Mouse (Mus musculus) hindbrain, embryonic 13.5 days (tissue): ENCODE results near the gene Arhgef12. TPM values are rescaled to one million over a fixed set of nuclear protein-coding genes. Genes with fewer than 3 reads are reported as not detected.
A peak's percentile ranks its signal among the peaks of the same experiment; 100 is the strongest.

Experiments used
- ATAC-seq: fragments of 200-750 bp; cut with Nextera tagmentation; 2 replicates; pipeline ENCODE4 v1.8.0; 2017; ENCODE audit warnings: moderate TSS enrichment; ENCODE audit not compliant: low FRiP score
- H3K27ac ChIP-seq: fragments of 300-500 bp; sonication (generic); 2 replicates; pipeline ENCODE4 v1.5.1; 2015; ENCODE audit warnings: inconsistent platforms, mild to moderate bottlenecking, moderate library complexity
- H3K27me3 ChIP-seq: fragments of 300-500 bp; sonication (generic); 2 replicates; pipeline ENCODE4 v1.6.1; 2015; ENCODE audit warnings: mild to moderate bottlenecking, inconsistent platforms
- H3K36me3 ChIP-seq: fragments of 300-500 bp; sonication (generic); 2 replicates; pipeline ENCODE4 v1.6.1; 2015; ENCODE audit warnings: mild to moderate bottlenecking, inconsistent platforms
- H3K4me1 ChIP-seq: fragments of 300-500 bp; sonication (generic); replicated peaks from 2 replicates; pipeline ENCODE4 v1.6.1; 2015; ENCODE audit warnings: inconsistent platforms
- H3K4me2 ChIP-seq: fragments of 300-500 bp; sonication (generic); 2 replicates; pipeline ENCODE4 v1.6.1; 2015; ENCODE audit warnings: inconsistent platforms, mild to moderate bottlenecking, moderate library complexity
- H3K4me3 ChIP-seq: fragments of 300-500 bp; sonication (generic); 2 replicates; pipeline ENCODE4 v1.5.1; 2015; ENCODE audit warnings: mild to moderate bottlenecking, inconsistent platforms
- H3K9ac ChIP-seq: fragments of 300-500 bp; sonication (generic); 2 replicates; pipeline ENCODE4 v1.6.1; 2015; ENCODE audit warnings: mild to moderate bottlenecking, inconsistent platforms
- H3K9me3 ChIP-seq: fragments of 300-500 bp; sonication (generic); 2 replicates; pipeline ENCODE4 v1.6.1; 2016; ENCODE audit warnings: inconsistent platforms
- WGBS: fragments of 180-500 bp; shearing (Covaris S2); methylation state at CpG from one replicate; pipeline ENCODE4 v1.1.7; 2015; 5-methylcytosine and 5-hydroxymethylcytosine counted together
- polyA plus RNA-seq: library from polyadenylated mRNA; unstranded; fragments of >200 nt; fragmentation: Nextera tagmentation; extraction: Ambion mirVana; gene quantifications from 2 replicates; pipeline ENCODE4 v1.2.1, GENCODE M21; 2015

The Arhgef12 gene
- polyA plus RNA-seq, result 19.8 and 23.6 TPM in 2 replicates

DNA sequence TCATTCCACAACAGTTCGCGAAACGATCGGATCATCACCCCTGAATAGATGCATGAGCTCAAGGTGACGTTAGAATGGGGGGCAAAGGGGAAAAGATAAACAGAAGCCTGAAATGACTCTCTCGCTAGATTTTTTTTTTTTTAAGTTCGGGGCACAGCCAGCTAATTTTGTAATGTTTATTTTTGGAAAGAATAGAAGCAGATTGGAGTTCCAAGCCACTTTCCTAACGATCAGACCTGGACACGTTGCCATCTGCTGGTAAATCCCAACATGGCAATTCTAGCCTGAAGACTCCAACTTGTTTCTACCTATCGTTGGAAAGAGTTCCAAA, at the start of gene Arhgef12:
Gene Arhgef12 (minus strand): TSS at position 53 of the 331 bp plus-strand sequence.
- H3K4me1 ChIP-seq, result peaks cover 41% of the 10 kb centered on the region
- H3K9me3 ChIP-seq, result no peaks in the 10 kb centered on the region
- peak within 1 kb of the TSS; percentile 89 for H3K4me3 ChIP-seq
- WGBS, result 33% methylated on average over 10 of the region's 10 CpGs
- no peak for ATAC-seq
- H3K36me3 ChIP-seq, result peaks cover 20% of the 10 kb centered on the region
- no peaks in the 10 kb centered on the region for H3K27me3 ChIP-seq
- H3K9ac ChIP-seq, result peak within 1 kb of the TSS; percentile 90
- peak within 1 kb of the TSS; percentile 89 for H3K27ac ChIP-seq
- H3K4me2 ChIP-seq, result peak within 1 kb of the TSS; percentile 91

- Histone ChIP-seq H3K27ac (no peak overlapping the region), H3K4me2 (no peak overlapping the region), H3K9me3 (no peaks in the 10 kb centered on the region), H3K4me1 (no peaks in the 10 kb centered on the region), H3K9ac (no peak overlapping the region), H3K36me3 (no peaks in the 10 kb centered on the region), H3K4me3 (no peak overlapping the region), H3K27me3 (no peaks in the 10 kb centered on the region)
- ATAC-seq, result no peak
- 82% methylated on average over 6 of the region's 6 CpGs for WGBS
Observed at GRCm38 (mm10) chr9:43155960-43156359, 48.9 kb upstream of the Arhgef12 start.

DNA sequence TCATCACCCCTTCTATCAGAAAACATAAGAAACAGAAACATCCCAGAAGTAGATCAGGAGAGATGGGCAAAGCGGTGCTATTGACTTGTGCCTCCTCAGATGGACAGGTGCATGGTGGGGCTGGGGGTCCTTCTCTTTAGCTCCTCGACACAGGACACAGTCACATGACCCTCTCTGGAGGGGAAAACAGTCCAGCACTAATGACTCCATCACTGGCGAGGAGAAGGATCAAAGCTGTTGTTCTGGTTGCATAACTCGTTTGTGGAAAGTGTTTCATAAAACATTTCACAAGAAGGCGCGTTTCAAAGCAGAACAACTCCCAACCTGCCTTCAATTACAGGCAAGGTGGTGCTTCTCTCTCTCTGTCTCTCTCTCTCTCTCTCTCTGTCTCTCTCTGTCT, 44.7 kb upstream of the Arhgef12 start:
- Histone ChIP-seq H3K27ac (no peak overlapping the region), H3K4me2 (no peak overlapping the region), H3K27me3 (no peaks in the 10 kb centered on the region), H3K9ac (no peak overlapping the region), H3K4me1 (0 out of 2 replicates have a peak, but pooled peaks cover 5% of the 10 kb centered on the region), H3K36me3 (no peaks in the 10 kb centered on the region), H3K4me3 (no peak overlapping the region), H3K9me3 (no peaks in the 10 kb centered on the region)
- no peak for ATAC-seq
- WGBS, result 80% methylated on average over 6 of the region's 6 CpGs

GRCm38 (mm10) chr9:43150957-43151356, 43.9 kb upstream of the Arhgef12 start:
- no peak overlapping the region for H3K4me2 ChIP-seq
- H3K27ac ChIP-seq, result no peak overlapping the region
- no peaks in the 10 kb centered on the region for H3K27me3 ChIP-seq
- WGBS, result 73% methylated on average over 9 of the region's 9 CpGs
- H3K4me3 ChIP-seq, result no peak overlapping the region
- ATAC-seq, result no peak
- no peaks in the 10 kb centered on the region for H3K36me3 ChIP-seq
- 0 out of 2 replicates have a peak, but pooled peaks cover 5% of the 10 kb centered on the region for H3K4me1 ChIP-seq
- H3K9me3 ChIP-seq, result no peaks in the 10 kb centered on the region
- no peak overlapping the region for H3K9ac ChIP-seq

DNA sequence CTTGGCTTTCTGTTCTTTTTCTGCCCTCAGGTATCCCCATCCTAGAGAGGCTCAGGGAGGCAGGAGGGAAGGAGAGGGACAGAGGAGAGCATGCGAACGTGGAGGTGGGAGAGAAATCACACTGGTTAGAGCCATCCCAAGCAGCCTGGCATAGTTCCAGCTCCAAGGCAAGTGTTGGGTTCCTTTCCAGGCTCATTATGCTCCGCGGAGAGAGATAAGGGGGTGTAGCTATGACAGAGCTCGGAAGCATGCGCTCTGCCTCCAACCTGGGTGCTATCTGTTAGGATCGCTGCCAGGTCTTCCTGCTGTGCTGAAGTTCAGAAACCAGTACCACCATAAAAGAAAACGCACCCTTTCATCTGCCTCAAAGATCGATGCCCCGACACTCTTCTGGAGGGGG, 43.0 kb upstream of the Arhgef12 start:
- H3K27me3 ChIP-seq, result no peaks in the 10 kb centered on the region
- no peak overlapping the region for H3K9ac ChIP-seq
- 68% methylated on average over 10 of the region's 10 CpGs for WGBS
- H3K4me1 ChIP-seq, result 0 out of 2 replicates have a peak, but pooled peaks cover 5% of the 10 kb centered on the region
- H3K9me3 ChIP-seq, result no peaks in the 10 kb centered on the region
- H3K36me3 ChIP-seq, result no peaks in the 10 kb centered on the region
- H3K4me2 ChIP-seq, result no peak overlapping the region
- H3K27ac ChIP-seq, result no peak overlapping the region
- ATAC-seq, result no peak
- H3K4me3 ChIP-seq, result no peak overlapping the region

- Histone ChIP-seq H3K9ac (no peak overlapping the region), H3K4me2 (no peak overlapping the region), H3K9me3 (no peaks in the 10 kb centered on the region), H3K27ac (no peak overlapping the region), H3K36me3 (no peaks in the 10 kb centered on the region), H3K4me1 (0 out of 2 replicates have a peak, but pooled peaks cover 5% of the 10 kb centered on the region), H3K27me3 (no peaks in the 10 kb centered on the region), H3K4me3 (no peak overlapping the region)
- ATAC-seq, result no peak
- 87% methylated on average over 3 of the region's 3 CpGs for WGBS
Observed at GRCm38 (mm10) chr9:43149498-43149897, 42.5 kb upstream of the Arhgef12 start.

DNA sequence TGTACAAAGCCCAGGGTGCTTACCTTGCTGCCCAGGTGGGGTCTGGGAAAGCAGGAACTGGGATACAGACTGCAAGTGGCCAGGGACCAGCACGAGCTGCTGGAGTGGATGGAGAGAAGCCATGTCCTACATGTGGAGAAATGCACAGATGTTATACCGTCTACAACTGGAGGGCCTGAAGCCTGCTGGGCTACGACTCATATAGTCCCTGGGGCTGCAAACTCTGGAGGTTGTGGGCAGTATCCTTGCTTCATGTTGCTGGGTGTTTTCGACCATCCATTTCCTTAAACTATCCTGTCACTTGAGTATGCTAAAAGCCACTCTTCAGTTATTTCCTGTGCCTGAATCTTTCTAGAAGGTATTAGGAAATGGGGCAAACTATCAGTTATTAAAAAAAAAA, 38.2 kb upstream of the Arhgef12 start:
- Histone ChIP-seq H3K4me1 (0 out of 2 replicates have a peak, but pooled peaks cover under 1% of the 10 kb centered on the region), H3K9me3 (no peaks in the 10 kb centered on the region), H3K27me3 (no peaks in the 10 kb centered on the region), H3K4me3 (no peak overlapping the region), H3K27ac (no peak overlapping the region), H3K9ac (no peak overlapping the region), H3K4me2 (no peak overlapping the region), H3K36me3 (no peaks in the 10 kb centered on the region)
- 89% methylated on average over 4 of the region's 4 CpGs for WGBS
- no peak for ATAC-seq

DNA sequence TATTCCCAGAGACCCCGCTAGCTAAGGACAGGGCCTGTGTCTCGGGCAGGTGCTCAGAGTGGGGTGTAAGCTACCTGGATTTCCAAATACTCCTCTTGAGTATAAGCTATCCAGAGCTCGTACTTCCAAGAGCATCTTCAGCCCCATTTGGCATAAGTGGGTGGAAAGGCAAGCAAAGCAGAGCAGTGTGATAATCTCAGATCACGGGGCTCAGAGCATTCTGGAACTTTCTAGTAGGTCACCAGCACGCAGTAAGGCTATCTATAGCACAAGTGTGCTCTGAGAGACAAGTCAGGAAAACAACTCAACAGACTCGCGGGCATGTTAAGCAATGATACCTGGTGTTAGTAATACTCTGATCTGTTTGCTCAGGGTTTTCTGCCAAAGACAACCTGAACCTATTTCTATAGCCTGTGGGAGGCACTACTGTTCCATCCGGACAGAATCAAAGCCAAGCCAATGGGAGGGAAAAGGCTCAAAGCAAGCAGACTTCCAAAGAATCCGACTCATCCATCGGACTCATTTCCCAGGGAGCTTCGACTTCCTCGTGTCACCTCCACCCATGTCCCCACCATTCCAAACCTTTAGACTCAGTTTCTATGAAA, 37.3 kb upstream of the Arhgef12 start:
- Histone ChIP-seq H3K9me3 (no peaks in the 10 kb centered on the region), H3K27ac (no peak overlapping the region), H3K27me3 (no peaks in the 10 kb centered on the region), H3K4me1 (no peaks in the 10 kb centered on the region), H3K9ac (no peak overlapping the region), H3K4me3 (no peak overlapping the region), H3K4me2 (no peak overlapping the region), H3K36me3 (no peaks in the 10 kb centered on the region)
- no peak for ATAC-seq
- 79% methylated on average over 12 of the region's 12 CpGs for WGBS

DNA sequence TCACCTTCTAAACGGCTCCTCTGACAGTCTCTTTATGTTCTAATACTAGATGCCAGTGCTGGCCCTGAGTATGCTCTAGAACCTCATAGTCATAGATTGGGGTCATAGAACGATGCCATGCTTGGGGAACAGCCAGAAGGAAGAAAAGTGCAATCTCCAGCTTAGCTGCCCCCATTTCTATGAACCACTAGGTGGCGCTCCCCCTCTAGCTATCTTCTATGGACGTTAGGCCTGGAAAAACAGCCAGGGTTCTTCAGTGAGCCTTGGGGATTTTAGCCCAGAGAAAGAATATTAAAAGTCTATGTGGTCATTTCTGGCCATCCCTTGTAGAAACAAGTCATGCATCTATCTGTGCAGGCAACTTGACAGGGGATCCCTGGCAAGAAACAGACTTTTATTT, 34.8 kb upstream of the Arhgef12 start:
- Histone ChIP-seq H3K4me2 (no peak overlapping the region), H3K9me3 (no peaks in the 10 kb centered on the region), H3K4me3 (no peak overlapping the region), H3K27ac (no peak overlapping the region), H3K4me1 (no peaks in the 10 kb centered on the region), H3K36me3 (no peaks in the 10 kb centered on the region), H3K27me3 (no peaks in the 10 kb centered on the region), H3K9ac (no peak overlapping the region)
- 8% methylated on average over 4 of the region's 4 CpGs for WGBS
- no peak for ATAC-seq

DNA sequence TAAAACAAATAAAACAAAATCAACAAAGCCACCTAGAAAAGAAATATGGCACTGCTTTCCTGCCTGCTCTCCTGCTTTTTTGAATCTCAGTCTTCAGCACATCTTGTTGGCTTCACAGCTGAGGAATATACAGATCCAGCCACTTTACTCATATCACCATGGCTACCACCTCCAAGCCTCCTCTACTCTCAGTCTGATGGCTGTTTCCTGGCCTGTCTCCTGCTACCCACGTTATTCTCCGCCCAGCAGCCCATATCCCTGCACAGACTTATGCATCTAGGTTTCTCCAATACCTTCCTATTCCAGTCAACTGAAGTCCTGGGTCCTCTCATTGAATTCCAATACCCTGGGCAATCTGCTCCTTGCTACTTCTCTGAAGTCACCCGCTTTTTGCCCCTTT, 26.5 kb upstream of the Arhgef12 start:
- H3K9me3 ChIP-seq, result no peaks in the 10 kb centered on the region
- no peak overlapping the region for H3K27ac ChIP-seq
- no peaks in the 10 kb centered on the region for H3K27me3 ChIP-seq
- ATAC-seq, result no peak
- H3K36me3 ChIP-seq, result no peaks in the 10 kb centered on the region
- no peak overlapping the region for H3K9ac ChIP-seq
- 87% methylated on average over 3 of the region's 3 CpGs for WGBS
- H3K4me1 ChIP-seq, result 0 out of 2 replicates have a peak, but pooled peaks cover 9% of the 10 kb centered on the region
- no peak overlapping the region for H3K4me2 ChIP-seq
- H3K4me3 ChIP-seq, result no peak overlapping the region

- Histone ChIP-seq H3K27ac (no peak overlapping the region), H3K27me3 (no peaks in the 10 kb centered on the region), H3K4me1 (0 out of 2 replicates have a peak, but pooled peaks cover 9% of the 10 kb centered on the region), H3K4me3 (no peak overlapping the region), H3K36me3 (no peaks in the 10 kb centered on the region), H3K9me3 (no peaks in the 10 kb centered on the region), H3K9ac (no peak overlapping the region), H3K4me2 (no peak overlapping the region)
- ATAC-seq, result no peak
- WGBS, result 45% methylated on average over 4 of the region's 4 CpGs
Observed at GRCm38 (mm10) chr9:43132380-43132779, 25.3 kb upstream of the Arhgef12 start.

DNA sequence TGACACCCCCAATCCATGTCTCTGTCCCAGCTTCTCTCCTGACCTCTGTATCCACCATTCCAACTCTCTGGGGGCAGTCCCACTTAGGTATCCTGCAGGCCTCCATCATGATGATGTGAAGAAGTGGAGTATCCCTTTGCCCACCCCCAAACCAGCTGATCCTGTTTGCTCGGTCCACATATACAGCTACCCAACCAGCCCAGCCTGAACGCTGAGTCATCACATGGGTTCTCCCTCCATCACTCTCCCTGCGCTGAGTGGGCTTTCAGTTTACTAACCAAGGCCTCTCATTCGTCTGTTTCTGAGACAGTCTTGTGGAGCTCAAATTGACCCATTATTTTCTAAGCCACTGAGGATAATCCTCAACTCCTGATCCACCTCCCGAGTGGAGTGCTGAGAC, 24.9 kb upstream of the Arhgef12 start:
- H3K27me3 ChIP-seq, result no peaks in the 10 kb centered on the region
- WGBS, result 77% methylated on average over 5 of the region's 5 CpGs
- H3K36me3 ChIP-seq, result no peaks in the 10 kb centered on the region
- 0 out of 2 replicates have a peak, but pooled peaks cover 9% of the 10 kb centered on the region for H3K4me1 ChIP-seq
- no peak for ATAC-seq
- H3K27ac ChIP-seq, result no peak overlapping the region
- no peak overlapping the region for H3K4me2 ChIP-seq
- H3K9me3 ChIP-seq, result no peaks in the 10 kb centered on the region
- H3K4me3 ChIP-seq, result no peak overlapping the region
- H3K9ac ChIP-seq, result no peak overlapping the region

- Histone ChIP-seq H3K4me2 (no peak overlapping the region), H3K9ac (no peak overlapping the region), H3K36me3 (no peaks in the 10 kb centered on the region), H3K9me3 (no peaks in the 10 kb centered on the region), H3K27ac (no peak overlapping the region), H3K27me3 (no peaks in the 10 kb centered on the region), H3K4me1 (0 out of 2 replicates have a peak, but pooled peaks cover 9% of the 10 kb centered on the region), H3K4me3 (no peak overlapping the region)
- ATAC-seq, result no peak
- WGBS, result 99% methylated on average over 2 of the region's 2 CpGs
Observed at GRCm38 (mm10) chr9:43130684-43131083, 23.6 kb upstream of the Arhgef12 start.
